8 mouse cellular contexts compared by ENCODE assay signal in genomic region chr12:111758381-111759175, GRCm38 (mm10). TPM values are rescaled to one million over a fixed set of nuclear protein-coding genes. Genes with fewer than 3 reads are reported as not detected.
A peak's percentile ranks its signal among the peaks of the same experiment; 100 is the strongest.
DNase-seq lines count a peak whose midpoint lies in the region; ATAC-seq and TF ChIP-seq lines count a peak whose summit lies in the region.

Gene Klc1 (plus strand): TSS chr12:111758849.

- peak within 1 kb of the TSS; percentile 99 for H3K4me2 ChIP-seq in hindbrain, embryonic 16.5 days (ENCODE audit: low read length)

- intact Hi-C loops in gastrocnemius, adult 2 months (cut with DNase I) = loop anchor here (5.0 kb wide), 1 partner anchor 34 kb away; no protein-coding TSS in a partner anchor

- peak; percentile 68 for DNase-seq in ZHBTc4 (ENCODE audit: low read depth, low spot score)
- peak; percentile 68 to 86 for DNase-seq in cerebellum, postnatal 4 days (ENCODE audit: low spot score in 2 of 2)
- DNase-seq in gastrocnemius, adult 2 months = peak; percentile 87
- DNase-seq in left cerebral cortex, adult 8-10 months (ENCODE audit: low spot score in 2 of 2) = peak; percentile 65 to 75
- peak; percentile 77 to 79 for DNase-seq in right cerebral cortex, adult 2 months (ENCODE audit: low spot score in 2 of 2)
- peak; percentile 69 to 70 for DNase-seq in urinary bladder, postnatal 36 days (ENCODE audit: low spot score in 2 of 2)

- peaks cover 31% of the 10 kb centered on the region for H3K4me1 ChIP-seq in hindbrain, embryonic 16.5 days (ENCODE audit: control insufficient read depth, insufficient read depth, low read depth, low read length)

- H3K9ac ChIP-seq in hindbrain, embryonic 16.5 days (ENCODE audit: low read depth, low read length) = peak within 1 kb of the TSS; percentile 99

- peak within 1 kb of the TSS; percentile 97 for H3K27ac ChIP-seq in gastrocnemius, adult 2 months
- H3K27ac ChIP-seq in hindbrain, embryonic 16.5 days (ENCODE audit: low read depth, low read length) = peak within 1 kb of the TSS; percentile 98

- H3K36me3 ChIP-seq in hindbrain, embryonic 16.5 days (ENCODE audit: control insufficient read depth, insufficient read depth, low read length) = no peaks in the 10 kb centered on the region

- peak; percentile 82 for ATAC-seq in hindbrain, embryonic 16.5 days
- ATAC-seq in megakaryocyte, adult 5-6 weeks (ENCODE audit: poor library complexity, severe bottlenecking) = peak; percentile 62

- no peaks in the 10 kb centered on the region for H3K27me3 ChIP-seq in hindbrain, embryonic 16.5 days (replicated peaks; ENCODE audit: control insufficient read depth, insufficient read depth, low read length)

- under 1% methylated on average over 66 of the region's 85 CpGs for WGBS in hindbrain, embryonic 16.5 days

- peak within 1 kb of the TSS; percentile 77 for H3K4me3 ChIP-seq in gastrocnemius, adult 2 months
- H3K4me3 ChIP-seq in hindbrain, embryonic 16.5 days (ENCODE audit: low read length) = peak within 1 kb of the TSS; percentile 91

- no peaks in the 10 kb centered on the region for H3K9me3 ChIP-seq in hindbrain, embryonic 16.5 days (ENCODE audit: control insufficient read depth, low read length)

- TF ChIP-seq CTCF in gastrocnemius, adult 2 months (IDR thresholded peaks at IDR 0.05) = no peak

RNA-seq across cellular contexts. Expression of gene Klc1, which starts in this region (rescaled TPM):
- total RNA-seq in gastrocnemius, adult 2 months (2021) = 10 to 100 TPM; 61.5 to 75.9 TPM
- 630 and 654 TPM in 2 replicates for polyA plus RNA-seq in hindbrain, embryonic 16.5 days (2015; fragmentation: Nextera tagmentation; extraction: Ambion mirVana)
- 100 to 1,000 TPM; 689 to 762 (median 731) TPM for total RNA-seq in left cerebral cortex, adult 8-10 months (2022)
- 36.3 and 36.7 TPM in 2 replicates for total RNA-seq in megakaryocyte, adult 5-6 weeks (2015)
- total RNA-seq in megakaryocyte, adult 5-6 weeks (2017) = 72.7 and 83.1 TPM in 2 replicates

Comparison
In these comparisons a context has a peak if more than half of its experiments do, and no peak if none do; other contexts are left out.
1. Peak in every context shown above with its lines: DNase-seq, ATAC-seq, H3K4me3 ChIP-seq and H3K27ac ChIP-seq.
2. RNA of gene Klc1 (total RNA-seq): 689 to 762 TPM in left cerebral cortex, adult 8-10 months; 61.5 to 75.9 TPM in gastrocnemius, adult 2 months and 36.3 to 83.1 TPM in megakaryocyte, adult 5-6 weeks; every median in the first group is over 4 times any median in the second.